Mouse (Mus musculus) skeletal muscle tissue, adult 2 months (tissue): ENCODE data around the gene Mipep.

Experiments used
- DNase-seq: peaks from one replicate; pipeline ENCODE4 v3.0.0-alpha.2; 2012; ENCODE audit warnings: low read depth, low spot score

Mipep gene

DNA sequence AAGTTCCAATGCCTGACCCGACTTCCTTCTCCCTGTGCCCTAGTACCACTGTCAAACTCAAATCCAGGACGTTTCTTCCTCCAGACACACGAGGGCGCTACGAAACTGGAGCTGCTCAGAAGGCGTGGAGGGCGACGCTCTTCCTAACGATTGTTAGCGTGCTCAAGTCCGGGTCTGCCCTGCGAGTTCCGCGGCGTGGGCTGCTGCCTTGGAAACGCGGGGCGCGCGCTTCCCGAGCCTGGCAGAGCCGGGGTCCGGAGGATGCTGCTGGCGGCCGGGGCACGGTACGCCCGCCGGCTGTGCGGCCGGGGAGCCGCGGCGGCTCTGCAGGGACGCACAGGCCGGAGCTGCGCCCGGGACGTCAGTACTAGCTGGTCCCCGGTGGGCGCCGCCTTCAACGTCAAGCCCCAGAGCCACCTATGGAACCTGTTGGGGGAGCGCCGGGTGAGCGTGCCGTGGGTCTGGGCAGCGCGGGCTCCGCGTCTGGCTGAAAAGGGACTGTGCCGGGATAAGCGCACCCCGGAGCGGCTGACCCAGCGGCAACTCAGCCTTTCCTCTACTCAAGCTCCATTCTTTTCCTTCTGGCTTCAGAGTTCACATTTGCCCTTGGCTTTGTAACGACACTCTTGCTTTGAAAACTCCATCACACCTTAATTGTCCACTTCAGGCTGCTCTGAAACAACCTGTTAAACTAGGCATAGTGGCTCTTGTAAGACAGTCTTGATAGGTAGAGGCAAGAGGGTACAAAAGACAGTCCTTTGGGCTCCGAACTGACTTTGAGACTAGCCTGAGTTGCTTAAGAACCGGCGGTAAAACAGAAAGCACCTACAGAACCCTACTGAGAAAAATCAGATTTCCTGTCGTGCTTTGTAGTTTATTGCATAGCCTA, at the start of gene Mipep:
Gene Mipep, plus strand, starts transcription at position 147 of the 889 bp plus-strand sequence.
- DNase-seq, result peak; percentile 82

DNA sequence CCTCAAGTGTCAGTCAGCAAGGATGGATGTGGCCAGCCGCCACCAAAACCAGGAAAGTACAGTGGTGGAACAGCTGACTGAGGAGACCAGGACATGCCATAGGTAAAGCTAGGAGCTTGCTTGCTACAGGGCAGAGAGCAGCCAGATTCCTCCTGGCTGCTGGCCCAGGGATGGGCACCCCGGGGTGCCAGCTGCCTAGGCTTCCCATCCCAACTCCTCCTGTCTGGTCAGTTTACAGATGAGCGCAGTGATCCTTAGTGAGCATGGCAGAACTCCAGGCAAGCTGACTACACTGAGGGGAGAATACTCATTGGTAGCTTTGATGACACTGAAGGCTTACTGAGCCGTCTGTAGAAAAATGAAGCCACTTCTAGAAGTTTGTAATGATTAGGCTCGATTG, 49.2 kb upstream of the Mipep start:
- DNase-seq, result no peak

DNA sequence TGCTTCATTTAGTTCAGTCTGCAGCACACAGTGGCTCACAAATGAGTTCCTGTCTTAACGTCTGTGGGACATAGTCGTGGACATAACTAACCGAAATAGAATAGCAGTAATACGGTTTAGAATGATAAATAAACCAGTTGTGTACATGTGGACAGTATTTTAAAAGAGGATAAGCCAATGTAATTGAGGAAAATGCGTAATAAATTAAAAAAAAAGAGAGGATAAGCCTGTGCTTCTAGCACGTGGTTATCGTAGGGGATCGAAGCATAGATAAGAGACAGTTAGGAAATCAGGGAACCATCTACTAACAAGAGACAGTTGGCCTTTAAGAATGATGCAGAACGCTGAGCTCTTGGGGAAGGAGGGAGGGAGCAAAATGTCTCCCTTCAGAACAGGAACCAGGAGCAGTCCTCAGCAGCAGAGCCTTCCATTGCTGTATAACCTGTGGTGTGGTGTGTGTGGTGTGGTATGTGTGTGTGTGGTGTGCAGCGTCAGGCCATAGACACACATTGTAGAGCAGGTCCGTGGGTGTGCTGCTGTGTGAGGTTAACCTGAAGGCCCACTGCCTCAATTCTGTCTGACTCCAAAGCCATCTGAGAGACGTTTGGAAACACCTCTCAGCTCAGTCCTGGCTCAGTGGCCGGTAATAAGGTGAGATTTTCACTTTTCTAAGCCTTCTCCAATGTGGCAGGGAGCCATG, 48.4 kb upstream of the Mipep start:
- DNase-seq, result no peak

DNA sequence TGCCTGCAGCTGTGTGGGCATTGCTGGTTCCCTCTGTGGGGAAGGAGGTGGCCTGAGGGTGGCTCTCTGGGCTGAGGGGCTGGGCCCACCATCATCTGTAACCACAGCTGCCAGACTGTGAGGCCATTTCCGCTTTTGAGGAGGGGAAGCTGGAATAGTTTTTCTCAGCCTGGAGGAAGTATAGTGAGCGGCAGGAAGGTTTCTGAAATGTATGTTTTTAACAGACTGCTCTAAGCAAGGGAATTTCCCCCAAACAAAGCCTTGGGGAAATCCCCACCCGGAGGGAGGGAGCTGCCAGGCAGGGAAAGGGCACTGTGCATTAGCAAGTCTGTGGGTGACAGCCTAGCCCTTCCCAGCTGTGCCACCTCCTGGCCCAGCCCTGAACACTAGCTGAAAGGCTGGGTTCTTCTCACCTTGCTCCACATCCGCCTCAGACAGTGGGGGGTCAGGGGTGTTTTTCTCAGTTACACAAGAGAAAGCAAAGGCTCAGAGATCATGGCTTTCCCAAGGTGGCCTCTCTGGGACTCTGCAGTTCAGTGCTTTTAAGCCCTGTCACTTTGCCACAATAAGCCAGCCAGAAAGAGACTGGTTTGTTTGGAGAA, 47.7 kb upstream of the Mipep start:
- DNase-seq, result peak; percentile 46

DNA sequence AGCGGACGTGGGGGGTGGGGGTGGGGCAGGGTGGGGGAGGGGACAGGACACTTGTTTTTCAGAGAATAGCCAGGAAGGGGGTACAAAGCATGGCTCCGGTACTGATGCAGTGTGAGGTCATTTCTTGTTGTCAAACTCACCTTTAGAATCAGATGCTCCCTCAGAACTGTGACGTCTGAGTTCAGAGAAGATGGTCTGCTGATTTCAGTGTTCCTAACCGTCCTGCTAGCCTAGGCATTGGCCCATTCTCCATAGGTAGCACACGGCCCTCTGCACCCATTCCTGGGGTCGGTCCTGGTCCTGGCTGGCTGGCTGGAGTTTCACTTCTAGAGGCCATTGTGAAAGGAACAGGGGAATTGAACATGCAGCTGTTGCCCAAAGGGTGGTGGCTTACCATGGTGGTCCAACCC, 47.2 kb upstream of the Mipep start:
- DNase-seq, result no peak

DNA sequence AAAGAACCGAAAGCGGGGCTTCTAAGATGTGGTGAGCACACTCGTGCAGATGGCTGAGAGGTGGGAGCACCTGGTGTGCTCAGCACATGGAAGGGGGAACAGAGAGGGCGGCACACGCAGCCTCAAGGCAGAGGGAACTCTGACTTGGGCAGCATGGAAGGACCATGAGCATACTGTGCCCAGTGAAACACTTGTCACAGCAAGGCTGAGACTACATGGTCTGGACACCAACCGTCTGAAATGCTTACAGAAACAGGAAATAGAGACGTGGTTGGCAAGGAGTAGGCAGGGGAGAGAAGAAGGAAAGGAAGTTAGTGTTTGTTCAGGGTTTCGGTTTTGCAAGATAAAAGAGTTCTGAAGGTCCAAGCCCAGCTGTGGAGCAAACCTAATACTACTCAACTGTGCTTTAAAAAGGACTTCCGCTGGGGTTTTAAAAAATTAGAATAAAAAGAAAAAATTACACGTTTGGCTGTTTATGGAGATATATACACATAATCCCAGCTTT, 45.9 kb upstream of the Mipep start:
- DNase-seq, result no peak

DNA sequence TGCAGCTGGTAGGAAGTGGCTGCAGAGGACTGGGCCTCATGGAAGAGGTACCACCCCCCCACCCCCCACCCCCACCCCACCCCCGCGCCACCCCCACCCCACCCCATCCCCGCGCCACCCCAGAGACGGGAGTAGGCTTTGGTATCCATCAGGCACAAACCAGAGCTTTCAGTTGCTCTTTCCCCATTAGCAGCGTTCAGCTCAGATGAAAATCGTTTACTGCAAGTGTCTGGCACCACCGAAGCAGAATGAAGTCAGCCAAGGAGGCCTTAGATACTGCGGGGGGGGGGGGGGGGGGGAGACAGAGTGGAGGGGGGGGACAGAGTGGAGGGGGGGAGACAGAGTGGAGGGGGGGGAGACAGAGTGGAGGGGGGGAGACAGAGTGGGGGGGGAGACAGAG, 45.2 kb upstream of the Mipep start:
- DNase-seq, result no peak

DNA sequence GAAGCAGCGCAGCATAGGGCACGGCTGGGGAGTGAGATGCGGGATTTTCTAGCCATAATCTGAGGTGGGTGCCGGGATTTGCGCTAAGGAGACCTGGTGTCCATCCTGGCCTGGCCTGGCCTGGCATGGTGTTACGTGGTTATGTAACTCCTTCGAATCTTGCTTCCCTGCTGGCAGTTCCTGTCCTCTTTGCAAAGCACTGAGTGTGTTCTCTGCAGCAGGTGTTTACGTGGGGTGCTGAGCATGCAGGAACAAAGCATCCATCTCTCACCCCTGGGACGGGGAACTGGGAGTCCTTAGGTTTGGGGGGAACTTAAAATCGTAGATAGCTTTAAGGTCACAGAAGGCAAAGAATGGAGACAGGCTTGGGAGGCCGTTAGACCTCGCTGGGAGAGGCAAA, 44.8 kb upstream of the Mipep start:
- no peak for DNase-seq

DNA sequence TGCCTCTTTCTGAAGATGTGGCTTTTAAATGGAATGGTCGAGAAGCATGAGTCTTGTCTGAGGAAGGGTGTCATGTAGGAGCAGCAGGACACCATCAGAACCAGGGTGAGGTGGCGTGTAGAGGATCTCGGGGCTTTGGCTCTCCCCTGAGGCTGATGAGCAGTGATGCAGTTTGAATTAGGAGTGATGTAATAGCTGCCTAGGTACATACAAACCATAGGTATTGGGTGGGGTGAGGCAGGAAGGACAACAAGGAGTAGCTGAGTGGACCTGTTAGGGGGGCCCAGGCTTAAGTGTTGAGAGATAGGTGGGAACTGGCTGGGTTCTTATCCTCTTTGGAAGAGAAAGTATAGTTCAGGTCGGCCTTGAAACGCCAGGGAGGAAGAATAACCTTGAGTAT, 43.9 kb upstream of the Mipep start:
- DNase-seq, result no peak

DNA sequence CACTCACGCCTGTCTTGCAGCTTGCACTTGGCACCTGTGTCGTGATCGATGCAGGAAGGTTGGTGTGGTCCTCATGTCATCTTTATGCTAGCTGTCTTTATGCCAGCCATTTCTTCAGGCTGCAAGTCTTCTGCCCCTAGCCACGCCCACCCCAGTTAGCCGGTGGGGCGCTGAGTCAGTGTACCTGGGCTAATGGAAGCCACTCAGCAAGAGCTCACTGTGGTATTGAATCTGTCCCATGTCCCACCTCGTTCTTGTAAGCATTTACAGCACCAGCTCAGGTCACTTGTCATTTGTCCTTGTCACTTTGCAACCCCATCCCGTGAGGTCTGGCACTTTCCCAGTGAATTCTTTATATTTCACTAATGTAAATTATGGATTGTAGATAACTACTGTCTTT, 43.3 kb upstream of the Mipep start:
- DNase-seq, result no peak

DNA sequence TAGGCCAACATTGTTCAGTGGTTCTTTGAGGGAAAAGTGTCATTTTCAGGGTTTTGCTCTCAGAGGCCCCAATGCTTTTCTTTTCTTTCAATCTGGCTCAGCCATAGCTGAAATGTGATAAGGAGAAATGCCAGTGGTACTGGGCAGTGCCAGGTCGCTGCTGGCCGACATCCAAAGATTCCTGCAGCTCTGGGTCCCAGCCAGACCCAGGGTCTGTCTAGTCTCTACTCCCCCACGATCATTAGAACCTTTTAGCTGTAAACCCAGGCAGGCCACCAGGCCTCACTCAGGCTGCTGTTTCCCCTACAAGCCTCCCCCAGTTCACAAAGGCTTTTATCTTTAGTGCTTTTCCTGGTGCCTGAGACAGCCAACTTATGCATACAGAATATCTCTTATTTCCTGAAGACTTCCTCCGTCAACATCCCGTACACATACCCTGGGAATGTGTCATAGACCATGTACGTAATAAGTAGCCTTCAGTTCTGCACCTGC, 42.8 kb upstream of the Mipep start:
- no peak for DNase-seq

DNA sequence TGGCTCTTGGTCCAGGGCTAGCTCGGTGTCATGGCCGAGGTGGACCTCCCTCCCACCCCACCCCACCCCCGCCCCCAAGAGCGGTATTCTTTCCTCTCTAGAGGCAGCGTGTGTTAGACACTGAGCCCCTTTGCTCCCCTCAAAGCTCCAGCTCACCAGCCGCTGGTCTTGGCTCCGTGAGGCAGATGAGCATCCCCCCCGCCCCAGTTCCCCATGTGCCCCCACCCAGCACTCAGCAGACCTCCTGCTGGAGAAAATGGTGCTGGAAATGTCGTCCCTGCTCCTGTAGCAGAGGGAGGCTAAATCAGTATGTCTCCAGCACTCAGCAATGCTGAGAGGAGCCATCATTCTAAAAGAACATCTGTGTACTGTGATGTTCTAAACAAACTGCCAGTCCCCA, 40.7 kb upstream of the Mipep start:
- DNase-seq, result no peak

DNA sequence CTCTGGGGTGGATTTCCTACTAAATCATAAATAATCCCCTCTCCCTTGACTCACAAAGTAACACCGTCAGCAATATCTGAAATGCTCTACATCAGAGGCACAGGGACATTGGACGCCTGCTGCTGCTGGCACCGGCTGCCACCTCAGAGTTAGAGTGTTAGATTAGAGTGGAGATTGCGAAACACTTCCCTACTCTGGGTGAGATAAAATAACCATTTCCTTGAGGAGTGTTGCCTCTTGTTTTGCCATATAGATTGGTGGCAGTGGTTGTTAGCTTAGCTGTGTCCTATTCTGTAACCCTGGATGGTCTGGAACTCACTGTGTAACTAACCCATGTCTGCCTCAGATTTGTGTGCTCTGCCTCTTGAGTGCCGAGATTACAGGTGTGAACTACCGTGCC, 39.2 kb upstream of the Mipep start:
- DNase-seq, result no peak

DNA sequence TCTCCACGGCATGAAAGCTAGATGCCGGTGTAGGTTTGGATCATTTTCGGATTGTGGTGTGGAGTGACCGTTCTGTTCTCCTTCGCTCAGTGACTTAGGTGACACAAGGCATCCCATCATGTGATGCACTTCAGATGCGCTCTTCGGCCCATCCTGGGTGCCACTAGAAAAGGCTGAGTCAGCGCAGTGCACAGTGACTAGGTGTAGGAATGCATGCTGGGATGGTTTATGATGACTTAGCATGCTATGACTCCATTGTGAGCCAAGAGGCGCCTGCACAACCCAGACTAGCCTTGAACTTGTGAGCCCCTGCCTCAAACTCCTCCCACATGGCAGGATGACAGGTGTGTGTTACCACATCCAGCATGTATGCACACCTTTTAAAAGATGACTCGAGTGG, 38.2 kb upstream of the Mipep start:
- DNase-seq, result no peak

DNA sequence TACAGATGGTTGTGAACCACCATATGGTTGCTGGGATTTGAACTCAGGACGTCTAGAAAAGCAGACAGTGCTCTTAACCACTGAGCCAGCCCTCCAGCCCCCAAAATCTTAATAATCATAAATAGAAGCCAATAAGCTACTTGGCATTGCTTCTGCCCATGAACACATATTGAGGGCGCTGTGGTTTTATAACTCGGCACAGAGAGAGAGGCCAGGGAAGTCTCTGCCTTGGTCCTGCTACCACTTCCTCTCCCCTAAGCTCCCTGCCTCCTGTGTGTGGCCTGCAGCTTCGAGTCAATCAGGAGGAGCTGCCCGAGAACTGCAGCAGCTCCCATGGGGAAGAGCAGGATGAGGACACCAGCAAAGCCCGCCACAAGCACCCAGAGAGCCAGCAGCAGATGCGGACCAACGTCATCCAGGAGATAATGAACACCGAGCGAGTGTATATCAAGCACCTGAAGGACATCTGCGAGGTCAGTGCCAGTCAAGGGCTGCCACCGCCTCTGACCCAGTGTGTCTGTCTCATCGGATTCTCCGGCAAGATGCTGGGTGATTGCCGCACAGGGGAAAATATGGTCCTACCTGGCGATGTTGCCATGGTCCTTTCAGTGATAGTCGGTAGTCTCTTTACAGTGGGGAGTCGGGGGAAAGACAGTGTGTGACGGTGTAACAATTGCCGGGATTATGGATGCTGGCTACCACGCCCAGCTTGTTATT, 37.1 kb upstream of the Mipep start:
- no peak for DNase-seq

DNA sequence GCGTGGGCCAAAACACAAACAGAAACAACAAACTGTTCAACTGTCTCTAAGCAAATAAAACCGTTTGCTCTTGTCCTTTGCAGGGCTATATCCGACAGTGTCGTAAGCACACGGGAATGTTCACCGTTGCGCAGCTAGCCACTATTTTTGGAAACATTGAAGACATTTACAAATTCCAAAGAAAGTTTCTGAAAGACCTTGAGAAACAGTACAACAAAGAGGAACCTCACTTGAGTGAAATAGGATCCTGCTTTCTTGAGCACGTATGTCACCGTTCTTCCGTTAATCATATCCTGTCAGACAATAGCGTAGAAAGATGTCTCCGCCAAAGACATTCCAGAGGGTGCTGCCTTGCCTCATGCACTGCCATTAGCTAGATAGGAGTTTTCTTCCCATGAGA, 34.5 kb upstream of the Mipep start:
- DNase-seq, result no peak

DNA sequence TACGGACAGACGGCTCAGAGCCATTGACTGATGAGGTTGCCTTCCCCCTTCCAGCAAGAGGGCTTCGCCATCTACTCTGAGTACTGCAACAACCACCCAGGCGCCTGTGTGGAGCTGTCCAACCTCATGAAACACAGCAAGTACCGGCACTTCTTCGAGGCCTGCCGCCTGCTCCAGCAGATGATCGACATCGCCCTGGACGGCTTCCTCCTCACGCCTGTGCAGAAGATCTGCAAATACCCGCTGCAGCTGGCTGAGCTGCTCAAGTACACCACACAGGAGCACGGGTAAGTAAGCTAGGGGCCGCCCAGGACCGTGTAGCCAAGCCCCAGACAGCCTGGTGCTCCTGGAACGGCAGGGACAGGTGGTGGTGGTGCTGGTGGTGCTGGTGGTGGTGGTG, 32.8 kb upstream of the Mipep start:
- DNase-seq, result no peak

DNA sequence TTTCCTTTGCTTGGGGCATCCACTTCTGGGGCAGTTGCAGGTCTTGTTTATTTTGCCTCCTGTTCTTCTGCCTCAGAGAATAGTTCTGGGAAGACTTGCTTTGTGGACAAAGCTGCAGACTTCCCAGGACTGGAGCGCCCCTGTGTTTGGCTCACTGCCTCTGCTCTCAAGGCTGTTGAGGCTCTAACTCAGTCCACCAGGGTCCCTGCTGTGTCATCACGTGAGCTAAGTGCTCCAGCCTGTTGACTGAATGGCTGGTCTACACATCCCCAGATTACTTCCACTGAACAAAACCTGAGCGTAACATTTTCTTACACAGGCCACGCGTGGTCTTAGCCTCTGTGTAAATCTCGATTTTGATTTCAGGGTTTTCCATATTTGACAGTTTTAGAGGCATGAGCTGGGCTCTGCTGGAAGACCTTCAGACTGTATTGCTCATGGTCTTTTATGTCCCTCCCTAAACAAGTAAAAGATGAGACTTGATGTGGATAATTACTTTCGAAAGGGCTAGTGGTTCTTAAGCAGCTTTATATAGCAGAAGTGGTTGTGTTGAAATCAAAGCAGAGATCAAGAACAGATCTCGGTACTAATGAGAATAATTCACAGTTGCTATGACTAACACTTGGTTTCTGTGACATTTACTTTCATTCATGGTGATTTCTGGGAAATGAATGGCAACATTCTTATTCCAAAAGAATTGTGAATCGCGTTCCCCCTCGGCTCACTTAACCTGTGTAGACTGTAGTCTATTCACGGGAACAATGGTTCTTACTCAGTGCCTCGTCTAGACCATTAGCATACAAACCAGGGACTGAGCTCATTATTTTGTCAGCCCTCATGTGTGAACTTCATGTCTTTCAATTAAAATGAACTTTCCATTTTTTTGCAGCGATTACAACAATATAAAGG, 31.2 kb upstream of the Mipep start:
- no peak for DNase-seq

DNA sequence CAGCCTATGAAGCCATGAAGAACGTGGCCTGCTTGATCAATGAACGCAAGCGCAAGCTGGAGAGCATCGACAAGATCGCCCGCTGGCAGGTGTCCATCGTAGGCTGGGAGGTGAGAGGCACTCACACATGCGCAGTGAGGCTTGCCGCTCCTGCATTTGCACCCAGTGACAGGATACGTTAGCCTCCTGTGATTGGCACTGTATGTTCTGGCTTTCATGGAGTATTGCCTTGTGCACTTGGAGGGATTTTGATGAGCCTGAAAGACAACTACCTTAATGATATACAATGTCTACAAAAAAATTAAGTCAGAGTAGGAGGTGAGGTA, 30.6 kb upstream of the Mipep start:
- DNase-seq, result no peak

DNA sequence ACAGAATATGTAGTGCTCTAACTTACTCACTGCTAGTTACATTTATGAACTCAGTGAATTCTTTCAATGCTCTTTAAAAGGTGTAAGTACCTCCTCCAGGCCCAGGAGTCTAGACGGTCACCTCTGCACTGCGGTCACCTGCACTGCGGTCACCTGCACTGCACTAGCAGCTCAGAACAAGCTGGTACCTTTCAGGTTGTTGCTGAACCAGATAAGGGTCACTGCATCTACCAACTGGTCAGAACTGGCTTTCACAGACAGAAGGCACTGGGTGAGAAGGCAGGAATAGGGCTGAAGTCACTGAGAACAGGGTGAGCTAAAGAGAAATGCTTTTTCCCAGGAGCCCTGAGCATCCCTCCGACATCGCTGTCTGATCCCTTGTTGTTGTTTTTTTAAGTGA, 29.7 kb upstream of the Mipep start:
- DNase-seq, result no peak

DNA sequence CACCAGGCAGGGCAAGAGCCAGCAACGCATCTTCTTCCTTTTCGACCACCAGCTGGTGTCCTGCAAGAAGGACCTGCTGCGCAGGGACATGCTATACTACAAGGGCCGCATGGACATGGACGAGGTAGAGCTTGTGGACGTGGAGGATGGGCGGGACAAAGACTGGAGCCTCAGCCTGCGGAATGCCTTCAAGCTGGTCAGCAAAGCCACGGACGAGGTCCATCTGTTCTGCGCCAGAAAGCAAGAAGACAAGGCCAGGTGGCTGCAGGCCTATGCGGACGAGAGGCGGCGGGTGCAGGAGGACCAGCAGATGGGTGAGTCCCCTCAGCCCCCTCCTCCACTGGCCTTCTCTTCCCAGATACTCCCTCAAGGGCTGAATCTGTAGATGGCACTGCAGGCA, 28.1 kb upstream of the Mipep start:
- DNase-seq, result no peak
